Mouse (Mus musculus) liver, embryonic 15.5 days (tissue): ENCODE measurements at regions not wholly inside any gene's neighbourhood (a gene's known extent, or its start where the extent isn't known, plus 50 kb on each side); places are given as distances from the start of the nearest gene placed in this dataset.

Experiments
- ATAC-seq: fragments of 200-750 bp; cut with Nextera tagmentation; 2 replicates; pipeline ENCODE4 v1.8.0; 2017; ENCODE audit warnings: moderate number of reproducible peaks, mild to moderate bottlenecking, moderate library complexity; ENCODE audit not compliant: insufficient read depth
- H3K27ac ChIP-seq: fragments of 300-500 bp; sonication (generic); replicated peaks from 2 replicates; pipeline ENCODE4 v1.5.1; 2015; ENCODE audit warnings: mild to moderate bottlenecking, inconsistent platforms
- H3K27me3 ChIP-seq: fragments of 300-500 bp; sonication (generic); 2 replicates; pipeline ENCODE4 v1.6.1; 2015; ENCODE audit warnings: mild to moderate bottlenecking, inconsistent platforms
- H3K36me3 ChIP-seq: fragments of 300-500 bp; sonication (generic); replicated peaks from 2 replicates; pipeline ENCODE4 v1.6.1; 2015; ENCODE audit warnings: moderate library complexity, mild to moderate bottlenecking, inconsistent platforms
- H3K4me1 ChIP-seq: fragments of 300-500 bp; sonication (generic); replicated peaks from 2 replicates; pipeline ENCODE4 v1.6.1; 2015; ENCODE audit warnings: inconsistent platforms
- H3K4me2 ChIP-seq: fragments of 300-500 bp; sonication (generic); 2 replicates; pipeline ENCODE4 v1.6.1; 2015; ENCODE audit warnings: moderate library complexity, mild to moderate bottlenecking, inconsistent platforms
- H3K4me3 ChIP-seq: fragments of 300-500 bp; sonication (generic); replicated peaks from 2 replicates; pipeline ENCODE4 v1.5.1; 2015; ENCODE audit warnings: mild to moderate bottlenecking, inconsistent platforms
- H3K9ac ChIP-seq: fragments of 300-500 bp; sonication (generic); 2 replicates; pipeline ENCODE4 v1.6.1; 2015; ENCODE audit warnings: moderate library complexity, mild to moderate bottlenecking, inconsistent platforms
- H3K9me3 ChIP-seq: fragments of 300-500 bp; sonication (generic); replicated peaks from 2 replicates; pipeline ENCODE4 v1.6.1; 2016; ENCODE audit warnings: inconsistent platforms
- WGBS: fragments of 180-500 bp; shearing (Covaris S2); methylation state at CpG from one replicate; pipeline ENCODE4 v1.1.7; 2015; ENCODE audit warnings: mixed read lengths; ENCODE audit not compliant: insufficient replicate concordance; 5-methylcytosine and 5-hydroxymethylcytosine counted together

- H3K27me3 ChIP-seq = no peaks in the 10 kb centered on the region
- H3K4me1 ChIP-seq = no peaks in the 10 kb centered on the region
- H3K36me3 ChIP-seq = no peaks in the 10 kb centered on the region
- H3K27ac ChIP-seq = no peak overlapping the region
- H3K9me3 ChIP-seq = no peaks in the 10 kb centered on the region
- no peak for ATAC-seq
- no peak overlapping the region for H3K9ac ChIP-seq
- WGBS = 70% methylated on average over 8 of the region's 8 CpGs
- no peak overlapping the region for H3K4me2 ChIP-seq
- no peak overlapping the region for H3K4me3 ChIP-seq
Measured at GRCm38 (mm10) chr6:91573487-91573886, 57.8 kb downstream of the Lsm3 start.

- H3K4me2 ChIP-seq = no peak overlapping the region
- 70% methylated on average over 10 of the region's 10 CpGs for WGBS
- H3K27ac ChIP-seq = no peak overlapping the region
- no peaks in the 10 kb centered on the region for H3K9me3 ChIP-seq
- no peaks in the 10 kb centered on the region for H3K27me3 ChIP-seq
- H3K4me3 ChIP-seq = no peak overlapping the region
- no peaks in the 10 kb centered on the region for H3K4me1 ChIP-seq
- no peaks in the 10 kb centered on the region for H3K36me3 ChIP-seq
- ATAC-seq = no peak
- no peak overlapping the region for H3K9ac ChIP-seq
Measured at GRCm38 (mm10) chr6:91574414-91574813, 58.7 kb downstream of the Lsm3 start.

GRCm38 (mm10) chr6:91575662-91576364 lies 60.1 kb downstream of the Lsm3 start:
- H3K27ac ChIP-seq = no peak overlapping the region
- H3K4me2 ChIP-seq = no peak overlapping the region
- H3K4me3 ChIP-seq = no peak overlapping the region
- no peak overlapping the region for H3K9ac ChIP-seq
- 49% methylated on average over 4 of the region's 4 CpGs for WGBS
- H3K27me3 ChIP-seq = no peaks in the 10 kb centered on the region
- no peaks in the 10 kb centered on the region for H3K4me1 ChIP-seq
- no peaks in the 10 kb centered on the region for H3K36me3 ChIP-seq
- no peak for ATAC-seq
- H3K9me3 ChIP-seq = no peaks in the 10 kb centered on the region

- Histone ChIP-seq H3K36me3 (no peaks in the 10 kb centered on the region), H3K4me2 (no peak overlapping the region), H3K4me1 (no peaks in the 10 kb centered on the region), H3K9me3 (no peaks in the 10 kb centered on the region), H3K9ac (no peak overlapping the region), H3K4me3 (no peak overlapping the region), H3K27me3 (no peaks in the 10 kb centered on the region), H3K27ac (no peak overlapping the region)
- WGBS = 59% methylated on average over 15 of the region's 15 CpGs
- ATAC-seq = no peak
Measured at GRCm38 (mm10) chr6:91576906-91577305, 61.2 kb downstream of the Lsm3 start.

- H3K27ac ChIP-seq = no peak overlapping the region
- ATAC-seq = no peak
- H3K4me2 ChIP-seq = no peak overlapping the region
- H3K36me3 ChIP-seq = no peaks in the 10 kb centered on the region
- H3K9me3 ChIP-seq = no peaks in the 10 kb centered on the region
- H3K27me3 ChIP-seq = no peaks in the 10 kb centered on the region
- WGBS = 71% methylated on average over 10 of the region's 10 CpGs
- H3K4me1 ChIP-seq = no peaks in the 10 kb centered on the region
- no peak overlapping the region for H3K4me3 ChIP-seq
- no peak overlapping the region for H3K9ac ChIP-seq
Measured at GRCm38 (mm10) chr6:91579666-91580065, 63.9 kb downstream of the Lsm3 start.

- no peaks in the 10 kb centered on the region for H3K36me3 ChIP-seq
- no peaks in the 10 kb centered on the region for H3K27me3 ChIP-seq
- no peak overlapping the region for H3K27ac ChIP-seq
- no peak overlapping the region for H3K4me2 ChIP-seq
- no peak overlapping the region for H3K4me3 ChIP-seq
- WGBS = 68% methylated on average over 6 of the region's 6 CpGs
- H3K9me3 ChIP-seq = no peaks in the 10 kb centered on the region
- no peak overlapping the region for H3K9ac ChIP-seq
- no peaks in the 10 kb centered on the region for H3K4me1 ChIP-seq
- no peak for ATAC-seq
Measured at GRCm38 (mm10) chr6:91580607-91581006, 64.9 kb downstream of the Lsm3 start.

- no peaks in the 10 kb centered on the region for H3K36me3 ChIP-seq
- no peaks in the 10 kb centered on the region for H3K27me3 ChIP-seq
- no peak overlapping the region for H3K9ac ChIP-seq
- H3K4me3 ChIP-seq = no peak overlapping the region
- H3K4me1 ChIP-seq = no peaks in the 10 kb centered on the region
- no peak overlapping the region for H3K4me2 ChIP-seq
- H3K27ac ChIP-seq = no peak overlapping the region
- WGBS = 69% methylated on average over 5 of the region's 5 CpGs
- ATAC-seq = no peak
- no peaks in the 10 kb centered on the region for H3K9me3 ChIP-seq
Measured at GRCm38 (mm10) chr6:91582338-91582737, 66.6 kb downstream of the Lsm3 start.

- Histone ChIP-seq H3K4me3 (no peak overlapping the region), H3K4me2 (no peak overlapping the region), H3K27ac (no peak overlapping the region), H3K9ac (no peak overlapping the region), H3K9me3 (no peaks in the 10 kb centered on the region), H3K36me3 (no peaks in the 10 kb centered on the region), H3K27me3 (no peaks in the 10 kb centered on the region), H3K4me1 (no peaks in the 10 kb centered on the region)
- WGBS = 69% methylated on average over 5 of the region's 5 CpGs
- ATAC-seq = no peak
Measured at GRCm38 (mm10) chr6:91583346-91583745, 67.6 kb downstream of the Lsm3 start.

GRCm38 (mm10) chr6:91585543-91585942 lies 69.8 kb downstream of the Lsm3 start:
- Histone ChIP-seq H3K36me3 (no peaks in the 10 kb centered on the region), H3K9me3 (no peaks in the 10 kb centered on the region), H3K27ac (no peak overlapping the region), H3K4me3 (no peak overlapping the region), H3K27me3 (no peaks in the 10 kb centered on the region), H3K4me2 (no peak overlapping the region), H3K9ac (no peak overlapping the region), H3K4me1 (no peaks in the 10 kb centered on the region)
- 43% methylated on average over 3 of the region's 3 CpGs for WGBS
- no peak for ATAC-seq

- WGBS = 63% methylated on average over 4 of the region's 4 CpGs
- Histone ChIP-seq H3K4me2 (no peak overlapping the region), H3K27ac (no peak overlapping the region), H3K4me3 (no peak overlapping the region), H3K36me3 (no peaks in the 10 kb centered on the region), H3K9me3 (no peaks in the 10 kb centered on the region), H3K4me1 (no peaks in the 10 kb centered on the region), H3K27me3 (no peaks in the 10 kb centered on the region), H3K9ac (no peak overlapping the region)
- no peak for ATAC-seq
Measured at GRCm38 (mm10) chr6:91589181-91589580, 73.5 kb downstream of the Lsm3 start.

- Histone ChIP-seq H3K27ac (no peak overlapping the region), H3K4me2 (no peak overlapping the region), H3K9me3 (no peaks in the 10 kb centered on the region), H3K27me3 (no peaks in the 10 kb centered on the region), H3K4me1 (no peaks in the 10 kb centered on the region), H3K9ac (no peak overlapping the region), H3K4me3 (no peak overlapping the region), H3K36me3 (no peaks in the 10 kb centered on the region)
- WGBS = 40% methylated on average over 6 of the region's 6 CpGs
- no peak for ATAC-seq
Measured at GRCm38 (mm10) chr6:91590395-91590794, 74.7 kb downstream of the Lsm3 start.
